Mouse (Mus musculus) cortical plate, adult 2 months (tissue): ENCODE measurements around the gene Myl9.

Experiments used
- CTCF ChIP-seq: fragments of 200-500 bp; IDR thresholded peaks from 2 replicates; pipeline ENCODE4 v1.5.1; 2011; ENCODE audit warnings: mild to moderate bottlenecking, control low read depth, low read length; ENCODE audit not compliant: insufficient read depth; ENCODE audit errors: extremely low read depth
- POLR2A ChIP-seq: fragments of 200-500 bp; IDR thresholded peaks from 2 replicates; pipeline ENCODE4 v1.6.1; 2011; ENCODE audit warnings: mild to moderate bottlenecking, low read length, control low read depth; ENCODE audit not compliant: insufficient read depth; ENCODE audit errors: extremely low read depth

GRCm38 (mm10) chr2:156779036-156779435 is 3.8 kb downstream of the Myl9 start:
- TF ChIP-seq POLR2A (no peak), CTCF (no peak)
